Mouse (Mus musculus) kidney, adult 18-20 months (tissue): ENCODE measurements around the gene Scd4.
"Not testable (repeated sequence)": the region's sequence is repeated elsewhere in the genome, so short reads cannot be mapped to it uniquely, and the experiment has no call there.

Source experiments
- DNase-seq: peaks from one replicate; pipeline ENCODE4 v3.0.0; 2021

Gene Scd4

GRCm38 (mm10) chr19:44301176-44301575 lies 31.7 kb upstream of the Scd4 start:
- no peak for DNase-seq

DNA sequence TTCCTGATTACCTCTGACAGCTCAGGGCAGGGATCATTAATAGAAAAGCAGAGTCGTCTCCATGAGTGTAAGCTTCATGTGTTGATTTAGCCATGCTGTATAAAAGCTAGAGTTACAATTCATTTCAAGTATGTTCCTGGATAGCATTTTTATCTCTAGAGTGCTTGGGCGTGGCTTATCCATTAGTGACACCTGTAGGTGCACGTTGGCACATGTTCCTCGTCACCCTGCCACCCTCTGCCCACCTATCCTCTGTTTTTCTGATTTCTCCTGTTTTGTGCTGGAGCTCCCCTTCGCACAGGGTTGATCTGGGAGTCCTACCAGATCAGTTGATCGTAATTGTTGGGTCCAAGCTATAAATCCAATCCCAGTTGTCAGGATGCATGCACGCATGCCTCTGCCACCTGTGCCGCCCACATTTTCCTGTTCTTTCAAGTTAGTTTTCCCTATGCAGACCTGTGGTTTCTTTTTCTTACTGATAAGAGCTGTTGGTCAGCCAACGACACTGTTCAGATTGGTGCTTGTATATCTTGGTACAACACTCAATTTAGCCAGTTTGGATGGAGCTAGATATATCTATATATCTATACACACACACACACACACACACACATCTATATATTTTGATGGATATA lies 31.1 kb upstream of the Scd4 start:
- DNase-seq, result no peak

DNA sequence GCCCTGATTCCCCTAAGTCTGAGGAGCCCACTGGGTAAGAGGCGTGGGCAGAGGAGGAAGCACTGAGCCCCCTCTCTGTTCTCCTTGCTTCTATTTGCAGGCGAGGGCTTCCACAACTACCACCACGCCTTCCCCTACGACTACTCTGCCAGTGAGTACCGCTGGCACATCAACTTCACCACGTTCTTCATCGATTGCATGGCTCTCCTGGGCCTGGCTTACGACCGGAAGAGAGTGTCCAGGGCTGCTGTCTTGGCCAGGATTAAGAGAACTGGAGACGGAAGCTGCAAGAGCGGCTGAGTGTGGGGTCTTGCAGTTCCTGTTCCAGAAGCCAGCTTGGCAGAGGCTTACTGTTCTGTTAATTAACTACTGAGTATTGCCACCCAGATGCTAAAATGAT lies 30.0 kb upstream of the Scd4 start:
- no peak for DNase-seq

DNA sequence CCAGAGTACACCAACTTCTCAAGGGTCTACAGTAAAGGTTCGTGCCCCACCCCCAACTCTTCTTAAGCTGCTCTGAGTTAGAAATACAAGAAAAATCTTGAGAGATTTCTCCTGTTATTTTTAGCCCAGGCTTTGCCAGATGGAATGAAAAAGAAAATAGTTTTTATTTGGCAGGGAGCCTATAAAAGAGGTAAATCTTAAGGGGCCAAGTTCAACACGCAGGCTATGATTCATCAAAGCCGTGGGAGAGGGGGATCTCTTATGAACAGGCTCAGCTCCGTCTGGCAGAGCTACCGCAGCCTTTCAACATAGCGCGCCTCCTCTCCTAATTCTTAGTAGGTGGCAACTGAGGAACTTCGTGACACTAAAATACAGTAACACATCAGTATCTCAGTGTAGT lies 29.4 kb upstream of the Scd4 start:
- no peak for DNase-seq

DNA sequence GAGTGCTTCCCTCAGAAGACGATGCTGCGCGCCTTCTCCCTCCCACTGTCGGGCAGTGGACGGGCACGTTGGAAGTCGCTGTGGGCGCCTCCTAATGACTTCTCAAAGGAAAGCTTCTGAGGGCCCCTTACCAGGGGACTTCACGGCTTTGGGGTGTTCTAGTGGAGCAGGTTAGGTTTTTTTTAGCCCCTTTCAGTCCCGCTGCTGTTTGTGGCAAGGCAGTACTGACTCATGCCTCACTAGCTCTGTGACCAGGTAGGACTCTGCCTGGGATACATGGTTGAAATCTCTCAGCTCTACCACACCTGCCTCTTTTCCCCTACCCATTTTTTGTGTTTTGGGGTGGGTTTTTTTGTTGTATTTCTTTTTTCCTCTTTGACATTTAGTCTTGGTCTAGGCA lies 28.5 kb upstream of the Scd4 start:
- DNase-seq, result no peak

DNA sequence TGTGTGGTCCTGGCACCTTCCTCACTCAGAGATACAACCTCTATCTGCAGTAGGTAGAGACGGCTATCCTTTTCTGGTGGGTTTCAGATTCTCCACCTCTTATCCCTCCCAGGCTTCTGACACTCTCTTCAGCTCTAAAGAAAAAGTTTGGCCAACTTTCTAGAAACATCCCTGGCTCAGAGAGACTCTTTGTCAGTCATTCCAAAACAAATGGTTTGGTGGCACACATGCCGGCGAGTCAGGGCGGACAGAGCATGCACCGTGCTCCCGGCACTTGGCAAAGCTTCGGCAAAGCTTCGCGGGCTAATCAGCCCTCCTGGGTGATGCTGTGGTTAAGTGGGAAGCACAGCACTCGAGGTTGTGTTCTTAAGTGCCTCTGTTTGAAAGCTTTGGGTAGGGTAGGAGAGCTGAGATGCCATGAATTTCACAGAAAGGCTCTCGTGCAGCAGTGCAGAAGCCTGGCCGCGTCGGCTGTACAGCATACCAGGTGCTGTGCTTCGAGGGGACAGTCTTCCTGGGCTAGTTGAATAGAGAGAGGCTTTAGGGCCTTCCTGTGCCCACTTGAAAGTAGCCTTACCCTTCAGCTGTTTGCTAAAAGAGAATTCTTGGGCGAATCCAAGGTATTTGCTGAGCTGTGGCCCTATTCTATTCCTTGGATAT lies 27.9 kb upstream of the Scd4 start:
- DNase-seq, result no peak

GRCm38 (mm10) chr19:44305701-44306100 lies 27.2 kb upstream of the Scd4 start:
- no peak for DNase-seq

DNA sequence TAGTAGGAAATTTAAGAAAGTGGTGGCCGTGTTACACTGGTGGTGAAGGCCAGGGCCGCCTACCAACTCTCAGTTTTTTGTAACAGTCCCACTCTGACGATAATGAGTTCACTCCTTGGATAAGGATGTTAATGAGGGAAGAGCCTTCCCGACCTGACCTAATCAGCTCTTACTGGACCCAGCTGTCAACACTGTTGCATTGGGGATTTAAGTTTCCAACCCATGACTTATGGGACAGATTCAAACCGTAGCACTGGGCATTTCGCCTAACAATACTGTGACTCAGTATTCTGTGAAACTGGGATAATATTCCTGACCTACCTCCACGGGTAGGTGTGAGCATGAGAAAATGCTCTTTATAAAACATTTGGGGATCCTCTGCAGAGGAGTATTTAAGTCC lies 26.7 kb upstream of the Scd4 start:
- no peak for DNase-seq

- DNase-seq, result no peak
Measured at GRCm38 (mm10) chr19:44307101-44307914, 25.6 kb upstream of the Scd4 start.

DNA sequence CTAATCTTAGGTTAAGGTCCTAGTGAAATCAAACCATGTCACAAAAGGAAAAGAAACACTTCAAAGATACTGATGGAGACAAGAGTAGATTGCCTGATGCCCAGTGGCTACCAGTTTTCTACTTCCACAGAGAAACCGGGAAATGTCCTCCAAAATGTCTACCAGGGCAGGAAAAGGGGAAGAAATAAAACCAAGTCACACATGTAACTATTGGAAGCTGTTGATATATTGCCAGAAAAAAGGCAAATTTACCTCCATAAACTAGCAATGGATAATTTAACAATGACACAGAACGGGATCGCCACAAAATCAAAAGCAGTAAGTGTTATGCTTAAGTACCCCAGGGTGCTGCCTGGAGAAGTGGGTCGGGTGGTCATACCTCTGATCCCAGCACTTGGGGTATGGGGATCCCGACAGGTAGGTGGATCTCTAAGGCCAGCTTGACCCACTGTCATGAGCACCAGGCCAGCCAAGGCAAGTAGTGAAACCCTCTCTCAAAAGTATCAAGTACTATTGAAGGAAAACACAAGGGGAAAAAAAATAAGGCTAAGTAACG lies 24.9 kb upstream of the Scd4 start:
- no peak for DNase-seq

DNA sequence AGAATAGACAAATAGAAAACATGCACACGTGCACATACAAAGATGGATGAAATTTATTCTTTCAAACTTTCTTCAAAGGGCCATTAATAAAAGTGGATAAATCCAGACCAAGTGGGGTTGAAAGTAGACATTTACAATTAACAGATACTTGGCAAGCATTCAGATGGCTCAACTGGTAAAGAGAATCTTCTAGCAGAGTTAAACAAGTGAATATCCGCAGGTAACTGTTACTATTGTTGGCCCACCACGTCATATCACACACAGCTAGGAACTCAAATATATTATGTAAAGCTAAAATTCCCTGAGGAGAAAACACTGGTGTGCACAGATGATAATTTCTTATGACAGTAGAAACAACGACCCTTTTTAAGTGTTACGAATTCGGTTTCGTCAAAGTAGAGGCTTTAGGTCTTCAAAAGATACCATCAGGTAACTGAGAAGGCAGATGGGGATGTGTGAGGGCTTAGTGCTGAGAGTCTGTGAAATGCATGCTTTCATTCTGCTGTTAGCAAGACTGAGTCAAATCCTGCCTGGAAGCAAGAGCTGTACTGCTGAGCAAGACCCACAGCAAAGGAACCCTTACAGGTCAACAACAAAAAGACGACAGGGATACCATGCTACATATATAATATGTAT lies 24.2 kb upstream of the Scd4 start:
- no peak for DNase-seq

DNA sequence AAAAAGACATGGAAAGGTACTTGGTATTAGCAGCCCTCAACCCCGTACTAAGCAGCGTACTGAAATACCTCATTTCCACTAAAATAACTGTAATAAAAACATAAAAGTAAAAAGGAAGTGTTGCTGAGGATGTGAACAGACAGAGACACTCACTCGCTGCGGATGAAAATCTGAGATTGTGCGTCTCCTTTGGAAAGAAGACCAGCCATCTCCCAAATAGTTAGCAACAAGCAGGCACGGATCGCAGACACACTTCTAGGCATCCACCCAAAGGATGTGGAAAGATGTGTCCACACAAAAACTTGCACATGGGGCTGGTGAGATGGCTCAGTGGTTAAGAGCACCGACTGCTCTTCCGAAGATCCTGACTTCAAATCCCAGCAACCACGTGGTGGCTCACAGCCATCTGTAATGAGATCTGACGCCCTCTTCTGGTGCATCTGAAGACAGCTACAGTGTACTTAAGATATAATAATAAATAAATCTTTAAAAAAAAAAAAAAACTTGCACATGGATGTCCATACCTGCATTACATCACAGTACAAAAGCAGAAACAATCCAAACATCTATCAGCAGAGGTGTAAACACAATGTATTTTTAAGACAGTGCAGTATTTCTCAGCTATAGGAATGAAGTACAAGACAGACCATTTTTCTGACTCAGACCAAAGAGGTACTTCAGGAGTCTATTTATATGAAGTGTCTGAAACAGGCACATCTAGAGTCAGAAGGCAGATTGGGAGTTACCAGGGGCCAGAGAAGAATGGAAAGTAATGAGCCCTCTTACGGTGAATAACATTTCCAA lies 23.3 kb upstream of the Scd4 start:
- DNase-seq, result no peak

DNA sequence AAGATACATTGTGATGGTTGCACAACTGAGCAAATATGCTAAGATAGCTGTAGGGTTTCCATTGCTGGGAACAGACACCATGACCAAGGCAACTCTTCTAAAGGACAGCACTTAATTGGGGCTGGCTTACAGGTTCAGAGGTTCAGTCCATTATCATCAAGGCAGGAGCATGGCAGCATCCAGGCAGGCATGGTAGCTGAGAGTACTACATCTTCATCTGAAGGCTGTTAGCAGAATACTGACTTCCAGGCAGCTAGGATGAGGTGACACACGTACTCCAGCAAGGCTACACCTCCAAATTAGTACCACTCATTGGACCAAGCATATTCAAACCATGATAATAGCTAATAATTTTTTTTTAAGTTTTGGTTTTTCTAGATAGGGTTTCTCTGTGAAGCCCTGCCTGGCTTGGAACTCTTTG lies 22.7 kb upstream of the Scd4 start:
- DNase-seq, result not testable (repeated sequence)

GRCm38 (mm10) chr19:44310814-44311213 lies 22.1 kb upstream of the Scd4 start:
- DNase-seq, result no peak

GRCm38 (mm10) chr19:44311306-44312006 lies 21.4 kb upstream of the Scd4 start:
- no peak for DNase-seq

DNA sequence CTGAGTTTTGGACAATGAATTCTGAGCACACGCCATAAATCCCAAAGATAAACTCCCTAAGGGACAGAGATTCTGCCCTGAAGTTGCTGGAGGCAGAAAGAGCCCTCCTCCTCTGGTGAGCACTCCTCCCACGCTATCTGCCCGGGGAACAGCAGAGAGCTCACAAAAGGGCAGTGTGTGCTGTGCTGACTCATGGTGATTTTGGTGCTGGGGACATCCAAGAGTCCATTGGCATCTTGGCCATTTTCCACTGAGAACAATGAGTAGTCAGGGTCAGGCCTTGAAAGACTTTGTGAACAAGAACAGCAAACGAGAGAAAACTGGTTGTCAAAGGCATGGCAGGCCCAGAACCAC lies 20.9 kb upstream of the Scd4 start:
- DNase-seq, result no peak

DNA sequence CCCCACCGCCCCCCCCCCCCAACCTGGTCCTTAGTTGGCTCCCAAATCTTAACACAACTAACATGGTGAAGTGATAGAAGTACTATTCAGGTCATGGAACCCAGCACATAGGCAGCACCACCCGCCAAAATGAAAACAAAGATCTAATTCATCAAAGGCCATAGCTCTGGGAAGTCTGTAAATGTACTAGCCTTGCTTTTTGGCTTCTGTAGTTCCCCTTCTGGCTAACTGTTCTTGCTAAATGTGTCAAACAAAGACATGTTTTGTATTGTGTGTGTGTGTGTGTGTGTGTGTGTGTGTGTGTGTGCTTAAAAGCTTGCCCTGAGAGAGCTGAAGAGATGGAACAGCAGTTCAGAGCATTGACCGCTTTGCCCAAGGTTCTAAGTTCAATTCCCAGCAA lies 19.8 kb upstream of the Scd4 start:
- DNase-seq, result no peak

- DNase-seq, result peak; percentile 90
Measured at GRCm38 (mm10) chr19:44314327-44314759, 18.5 kb upstream of the Scd4 start.

DNA sequence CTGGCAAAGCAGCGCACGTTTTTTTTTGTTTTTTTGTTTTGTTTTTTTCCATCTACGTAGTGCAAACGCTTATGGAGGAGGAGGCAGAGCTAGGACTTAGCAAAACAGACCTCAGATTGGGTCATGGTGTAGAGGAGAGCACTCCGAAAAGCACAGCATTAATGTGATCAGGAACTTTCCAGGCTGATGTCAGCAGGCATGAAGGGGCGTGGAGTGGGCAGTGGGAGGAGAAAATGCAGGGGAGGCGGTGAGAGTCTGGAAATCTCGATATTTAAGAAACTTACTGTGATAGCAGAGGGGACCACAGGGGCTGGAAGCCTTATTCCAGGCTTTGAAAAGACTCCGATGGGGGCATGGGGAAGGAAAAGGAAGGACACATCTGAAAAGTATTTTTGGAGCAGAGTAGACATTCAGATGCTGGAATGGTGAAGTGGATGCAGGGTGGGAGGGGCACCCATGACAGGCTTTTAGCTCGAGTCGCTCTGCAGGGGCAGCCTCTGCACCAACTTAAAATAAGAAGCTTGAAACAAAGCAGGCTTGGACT lies 17.9 kb upstream of the Scd4 start:
- DNase-seq, result peak; percentile 59

DNA sequence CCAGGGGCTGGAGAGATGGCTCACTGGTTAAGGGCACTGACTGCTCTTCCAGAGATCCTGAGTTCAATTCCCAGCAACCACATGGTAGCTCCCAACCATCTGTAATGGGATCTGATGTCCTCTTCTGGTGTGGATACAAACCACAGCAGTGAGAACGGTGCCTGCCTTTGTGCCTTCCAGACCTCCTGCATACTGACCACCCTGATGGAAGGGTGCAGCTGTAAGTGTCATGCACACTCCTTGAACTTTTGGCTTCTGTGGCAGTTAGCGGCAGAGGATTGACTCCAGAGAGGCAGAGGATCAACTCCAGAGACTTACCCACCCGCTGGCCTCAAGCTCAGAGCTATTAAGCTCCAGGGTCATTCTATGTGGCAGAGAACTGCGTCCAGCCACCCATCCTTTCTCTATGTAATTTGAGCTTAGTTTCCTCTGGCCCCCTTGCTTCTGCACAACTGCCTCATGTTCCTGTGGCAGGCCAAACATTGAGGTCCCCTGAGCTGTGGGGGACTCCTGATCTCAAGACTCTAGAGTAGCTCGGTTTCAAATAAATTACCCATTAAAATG lies 16.1 kb upstream of the Scd4 start:
- no peak for DNase-seq

GRCm38 (mm10) chr19:44317391-44317790 lies 15.5 kb upstream of the Scd4 start:
- DNase-seq, result no peak
